Mouse (Mus musculus) Patski (cell line): ENCODE data around the gene Hoxa9. TPM values are rescaled to one million over a fixed set of nuclear protein-coding genes. Genes with fewer than 3 reads are reported as not detected.

Source experiments
- ATAC-seq: fragments of 100-300 bp; one replicate; pipeline ENCODE4 v1.8.0; 2021
- CTCF ChIA-PET: fragments of 350-600 bp; sonication (Branson Sonifier 250); formaldehyde crosslinking; loops from one replicate; lab custom pipeline; 2022; ENCODE audit warnings: inconsistent platforms; lab: Charles Lee
- POLR2A ChIA-PET: fragments of 350-600 bp; sonication (Branson Sonifier 250); formaldehyde crosslinking; loops from one replicate; lab custom pipeline; 2022; ENCODE audit warnings: antibody characterized with exemption, inconsistent platforms; lab: Charles Lee
- DNase-seq: peaks from one replicate; pipeline ENCODE4 v3.0.0-alpha.2; 2011; ENCODE audit warnings: low read depth, low spot score
- H3K27me3 ChIP-seq: fragments of 371-371 bp; one replicate; pipeline ENCODE4 v1.5.1; 2021
- CTCF ChIP-seq: fragments of 100-300 bp; IDR thresholded peaks from one replicate; pipeline ENCODE4 v1.5.1; 2021
- in situ Hi-C: fragments of 300-500 bp; cut with MboI; formaldehyde crosslinking; loops from 3 replicates; pipeline ENCODE4 v1.11.1; 2018; ENCODE audit warnings: low pct_unique_long_range_greater_than_20kb, mixed read lengths
- polyA plus RNA-seq: library from polyadenylated mRNA; unstranded; gene quantifications from one replicate; pipeline ENCODE4 v1.2.3, GENCODE M21; 2021

The Hoxa9 gene
- polyA plus RNA-seq, 1 experiment from 2014 or later = 76.7 TPM

- ATAC-seq (peak; percentile 19), DNase-seq (no peak)
- CTCF ChIA-PET = interaction anchor here (0.8 to 3.4 kb wide), 13 partner anchors 9 to 209 kb away, joined by 3 to 21 read pairs (median 4); partner anchors contain the start of genes 5730596B20Rik, Hoxa10, Hoxa11 and Hoxa7
- POLR2A ChIA-PET = interaction anchor here (0.5 to 37.4 kb wide), 7 partner anchors 12 to 275 kb away, joined by 3 to 778 read pairs (median 6); partner anchors contain the start of genes 5730596B20Rik, Hoxa1, Hoxa10 and Hoxa11
- no peak for TF ChIP-seq CTCF
- in situ Hi-C loops = loop anchor here (25.0 kb wide), 1 partner anchor 499 kb away; no protein-coding TSS in a partner anchor
- no peaks in the 10 kb centered on the region for H3K27me3 ChIP-seq
Observed at GRCm38 (mm10) chr6:52211170-52211935, 19.5 kb downstream of the Hoxa9 start.

DNA sequence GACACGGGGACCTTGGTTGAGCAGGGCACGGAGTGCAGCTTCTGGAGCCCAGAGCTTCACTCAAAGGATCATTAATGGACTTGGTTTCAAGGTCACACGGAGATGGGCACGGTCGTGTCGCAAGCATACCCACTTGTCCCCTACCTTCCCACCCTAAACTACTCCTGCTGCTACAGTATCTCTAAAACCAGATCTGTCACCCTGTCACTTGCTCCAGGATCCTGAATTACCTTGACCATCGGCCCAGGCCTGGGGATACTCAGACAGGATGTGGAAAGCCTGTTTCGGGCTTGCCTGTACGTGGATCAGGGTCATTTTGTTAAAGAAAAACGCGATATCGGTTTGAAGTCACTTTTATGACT is 21.2 kb downstream of the Hoxa9 start:
- in situ Hi-C loops = loop anchor here (5.0 to 25.0 kb wide), 3 partner anchors 202 to 497 kb away; no protein-coding TSS in a partner anchor
- H3K27me3 ChIP-seq = no peaks in the 10 kb centered on the region
- TF ChIP-seq CTCF = no peak
- CTCF ChIA-PET = interaction anchor here (1.2 to 3.4 kb wide), 6 partner anchors 11 to 32 kb away, joined by 3 to 21 read pairs (median 4); partner anchors contain the start of genes 5730596B20Rik, Hoxa10 and Hoxa7
- DNase-seq = no peak
- POLR2A ChIA-PET = interaction anchor here (0.6 to 37.4 kb wide), 5 partner anchors 14 to 274 kb away, joined by 3 to 778 read pairs (median 153); partner anchors contain the start of genes 5730596B20Rik, Hoxa10, Hoxa11 and Hoxa7
- ATAC-seq = no peak

DNA sequence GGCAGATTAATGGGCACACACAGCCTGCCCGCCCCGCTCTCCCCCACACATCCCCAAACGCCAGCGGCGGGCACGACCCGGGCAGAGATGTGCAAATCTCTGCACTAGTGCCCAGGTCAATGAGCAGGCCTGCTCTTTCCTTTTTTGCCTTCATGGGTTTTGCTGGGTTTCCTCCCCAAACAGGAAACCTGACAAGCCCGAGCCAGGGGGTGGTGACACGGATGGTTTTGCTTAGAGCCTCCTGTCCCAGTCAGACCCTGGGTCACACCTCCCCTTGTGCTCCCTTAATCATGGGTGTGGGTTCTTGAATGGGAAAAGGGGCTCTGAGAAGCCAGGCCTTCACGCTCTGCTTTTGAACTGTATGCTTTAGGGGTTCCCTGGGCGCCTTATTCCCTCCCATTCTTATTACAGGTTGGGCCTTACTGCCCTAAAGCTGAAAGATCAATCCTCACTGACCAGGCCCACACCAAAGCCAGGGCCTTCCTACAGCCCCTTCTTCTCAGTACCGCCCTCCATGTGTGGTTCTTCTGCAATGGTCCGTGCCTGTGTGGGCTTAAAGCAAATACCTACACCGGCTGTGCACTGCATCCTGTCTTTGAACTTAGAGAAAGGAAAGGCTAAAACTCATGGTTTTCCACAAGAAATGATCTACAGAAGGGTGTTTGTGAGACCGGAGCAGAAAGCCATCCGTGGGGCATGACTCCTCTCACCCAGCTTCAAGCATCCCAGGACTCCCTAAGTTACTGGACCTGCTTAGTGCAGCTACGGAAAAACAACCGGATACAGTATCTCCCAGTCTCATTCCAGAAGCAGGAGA is 21.8 kb downstream of the Hoxa9 start:
- no peak for ATAC-seq
- no peak for TF ChIP-seq CTCF
- H3K27me3 ChIP-seq = no peaks in the 10 kb centered on the region
- ChIA-PET POLR2A (interaction anchor here (0.6 to 37.4 kb wide), 5 partner anchors 14 to 274 kb away, joined by 3 to 778 read pairs (median 153); partner anchors contain the start of genes 5730596B20Rik, Hoxa10, Hoxa11 and Hoxa7), CTCF (interaction anchor here (1.5 to 3.4 kb wide), 3 partner anchors 12 to 31 kb away, joined by 3 to 21 read pairs (median 5); partner anchors contain the start of genes 5730596B20Rik and Hoxa7)
- no peak for DNase-seq
- in situ Hi-C loops = loop anchor here (5.0 to 25.0 kb wide), 3 partner anchors 202 to 497 kb away; no protein-coding TSS in a partner anchor

DNA sequence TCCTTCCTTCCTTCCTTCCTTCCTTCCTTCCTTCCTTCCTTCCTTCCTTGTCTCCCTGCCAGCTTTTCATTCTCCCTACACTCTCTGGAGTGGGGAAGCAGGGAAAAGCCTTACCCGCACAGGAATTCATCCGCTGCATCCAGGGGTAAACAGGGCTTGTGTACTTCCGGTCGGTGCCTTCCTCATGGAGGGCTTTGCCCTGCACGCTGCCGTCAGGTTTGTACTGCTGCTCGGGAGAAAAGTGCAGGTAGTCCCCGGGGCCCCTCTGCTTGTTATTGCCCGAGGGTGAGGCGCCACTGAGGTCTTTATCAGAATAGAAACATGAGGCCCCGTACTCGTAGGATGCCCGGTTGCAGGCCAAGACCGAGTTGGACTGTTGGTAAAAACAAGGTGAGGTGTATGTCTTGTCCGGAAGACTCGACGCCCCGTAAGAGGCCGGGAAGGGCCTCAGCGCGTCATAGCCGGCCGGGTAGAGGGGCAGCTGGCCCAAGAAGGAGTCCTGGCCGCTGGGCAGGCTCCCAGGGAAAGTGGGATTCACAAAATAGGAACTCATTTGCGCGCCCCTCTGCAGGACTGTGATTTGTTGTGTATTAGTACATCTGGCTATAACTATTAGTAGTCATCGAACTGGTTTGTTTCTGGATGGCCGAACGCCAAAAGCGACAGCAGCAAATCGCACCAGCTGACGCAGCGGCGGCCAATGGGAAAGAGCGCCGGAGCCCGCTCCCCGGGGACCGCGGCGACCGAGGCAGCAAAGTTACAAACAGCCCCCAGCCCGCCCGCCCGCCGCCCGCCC is 22.6 kb downstream of the Hoxa9 start, which contains the start of gene Hoxa6:
Hoxa6 (minus strand) TSS at position 651 of the 796 bp plus-strand sequence.
- H3K27me3 ChIP-seq = no peaks in the 10 kb centered on the region
- POLR2A ChIA-PET = interaction anchor here (1.0 to 37.4 kb wide), 4 partner anchors 15 to 50 kb away, joined by 3 to 778 read pairs (median 266); partner anchors contain the start of genes 5730596B20Rik, Hoxa10, Hoxa11 and Hoxa7
- ATAC-seq (no peak), DNase-seq (no peak)
- CTCF ChIA-PET = no interaction called here
- TF ChIP-seq CTCF = no peak
- in situ Hi-C loops = loop anchor here (5.0 to 25.0 kb wide), 3 partner anchors 201 to 496 kb away; no protein-coding TSS in a partner anchor

DNA sequence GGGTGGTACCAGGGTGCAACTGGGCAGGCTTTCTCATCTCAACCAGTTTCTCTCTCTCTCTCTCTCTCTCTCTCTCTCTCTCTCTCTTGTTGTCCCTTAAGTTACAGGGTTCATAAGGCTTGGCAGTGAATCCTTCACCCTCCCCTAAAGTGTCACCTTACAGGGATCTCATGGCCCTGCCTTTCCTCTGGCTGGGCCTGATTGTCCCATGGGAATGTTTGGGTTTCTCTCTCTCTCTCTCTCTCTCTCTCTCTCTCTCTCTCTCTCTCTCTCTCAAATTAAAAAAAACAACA is 23.3 kb downstream of the Hoxa9 start:
- no peaks in the 10 kb centered on the region for H3K27me3 ChIP-seq
- ChIA-PET CTCF (no interaction called here), POLR2A (interaction anchor here (11.3 to 37.4 kb wide), 2 partner anchors 16 to 30 kb away, joined by 153 to 378 read pairs; partner anchors contain the start of genes 5730596B20Rik and Hoxa7)
- ATAC-seq (no peak), DNase-seq (no peak)
- in situ Hi-C loops = loop anchor here (5.0 to 25.0 kb wide), 3 partner anchors 200 to 495 kb away; no protein-coding TSS in a partner anchor
- no peak for TF ChIP-seq CTCF

GRCm38 (mm10) chr6:52206882-52207683 is 23.8 kb downstream of the Hoxa9 start:
- H3K27me3 ChIP-seq = no peaks in the 10 kb centered on the region
- ATAC-seq = no peak
- ChIA-PET CTCF (interaction anchor here (0.9 kb wide), 1 partner anchor 203 kb away, joined by 3 read pairs; no protein-coding TSS in a partner anchor), POLR2A (interaction anchor here (11.3 to 37.4 kb wide), 2 partner anchors 16 to 29 kb away, joined by 153 to 378 read pairs; partner anchors contain the start of genes 5730596B20Rik and Hoxa7)
- DNase-seq = no peak
- in situ Hi-C loops = loop anchor here (5.0 to 25.0 kb wide), 3 partner anchors 200 to 495 kb away; no protein-coding TSS in a partner anchor
- TF ChIP-seq CTCF = no peak

- no peaks in the 10 kb centered on the region for H3K27me3 ChIP-seq
- POLR2A ChIA-PET = interaction anchor here (0.6 to 37.4 kb wide), 6 partner anchors 17 to 205 kb away, joined by 3 to 378 read pairs (median 4); partner anchors contain the start of gene 5730596B20Rik
- in situ Hi-C loops = loop anchor here (5.0 to 25.0 kb wide), 3 partner anchors 199 to 494 kb away; no protein-coding TSS in a partner anchor
- ATAC-seq = no peak
- TF ChIP-seq CTCF = no peak
- no peak for DNase-seq
- CTCF ChIA-PET = interaction anchor here (0.6 to 2.5 kb wide), 4 partner anchors 29 to 283 kb away, joined by 3 to 12 read pairs (median 4); partner anchors contain the start of gene 5730596B20Rik
Observed at GRCm38 (mm10) chr6:52205638-52206621, 25.0 kb downstream of the Hoxa9 start.
